Mouse (Mus musculus): ENCODE data around the gene Plek. TPM values are rescaled to one million over a fixed set of nuclear protein-coding genes. Genes with fewer than 3 reads are reported as not detected.
"Not testable (repeated sequence)": the region's sequence is repeated elsewhere in the genome, so short reads cannot be mapped to it uniquely, and the experiment has no call there.

The Plek gene
- polyA plus RNA-seq (2015; fragmentation: Nextera tagmentation; extraction: Ambion mirVana): 3.2 and 3.3 TPM in 2 replicates

- peak within 1 kb of the TSS; percentile 79 for H3K4me2 ChIP-seq (ENCODE audit: low read length)
- WGBS: under 1% methylated on average over 38 of the region's 38 CpGs
- ATAC-seq: peak; percentile 98
- H3K36me3 ChIP-seq (ENCODE audit: control insufficient read depth, insufficient read depth): peaks cover 2% of the 10 kb centered on the region; the same call in 1 of the 2 replicates
- peak within 1 kb of the TSS; percentile 84 for H3K9ac ChIP-seq (replicated peaks; ENCODE audit: low read depth, low read length)
- H3K4me1 ChIP-seq (replicated peaks; ENCODE audit: control insufficient read depth, insufficient read depth, low read length): peaks cover 13% of the 10 kb centered on the region
- H3K4me3 ChIP-seq (replicated peaks; ENCODE audit: low read length): peak within 1 kb of the TSS; percentile 84
- no peaks in the 10 kb centered on the region for H3K27me3 ChIP-seq (replicated peaks; ENCODE audit: control insufficient read depth, insufficient read depth, low read length)
- H3K27ac ChIP-seq (ENCODE audit: low read length): peak within 1 kb of the TSS; percentile 85
- no peaks in the 10 kb centered on the region for H3K9me3 ChIP-seq (ENCODE audit: control insufficient read depth, low read length)
These were observed at the start of gene Plek, which contains the start of gene Cnrip1 for GRCm38 (mm10) chr11:17051545-17052475. Plek (minus strand) TSS chr11:17052381. Cnrip1 (plus strand) TSS chr11:17051586.

DNA sequence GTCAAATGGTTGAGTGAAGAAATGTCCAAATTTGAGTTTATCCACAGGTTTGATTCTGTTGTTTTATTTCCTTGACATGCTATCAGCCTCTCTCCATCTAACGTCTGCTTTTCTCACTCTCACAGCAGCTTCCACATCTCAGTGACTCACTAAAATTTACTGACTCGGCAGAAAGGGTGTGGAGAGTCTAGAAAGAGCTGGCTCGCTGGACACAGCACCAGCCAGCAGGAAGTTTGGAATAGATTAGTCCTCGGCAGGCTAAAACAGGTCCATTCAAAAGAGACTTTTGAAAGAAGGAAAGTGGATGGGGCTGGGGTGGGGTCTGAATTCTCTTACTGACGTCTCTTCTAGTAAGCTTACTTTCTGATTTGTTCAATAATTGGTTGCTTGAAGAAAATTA, 33.9 kb upstream of the Plek start:
- Histone ChIP-seq H3K9ac (replicated peaks; ENCODE audit: low read depth, low read length) (no peak overlapping the region), H3K36me3 (ENCODE audit: control insufficient read depth, insufficient read depth) (no peaks in the 10 kb centered on the region), H3K27ac (ENCODE audit: low read length) (no peak overlapping the region), H3K4me3 (replicated peaks; ENCODE audit: low read length) (no peak overlapping the region), H3K9me3 (ENCODE audit: control insufficient read depth, low read length) (no peaks in the 10 kb centered on the region), H3K27me3 (replicated peaks; ENCODE audit: control insufficient read depth, insufficient read depth, low read length) (no peaks in the 10 kb centered on the region), H3K4me2 (ENCODE audit: low read length) (no peak overlapping the region), H3K4me1 (replicated peaks; ENCODE audit: control insufficient read depth, insufficient read depth, low read length) (no peaks in the 10 kb centered on the region)
- 15% methylated on average over 5 of the region's 5 CpGs for WGBS
- ATAC-seq: no peak

DNA sequence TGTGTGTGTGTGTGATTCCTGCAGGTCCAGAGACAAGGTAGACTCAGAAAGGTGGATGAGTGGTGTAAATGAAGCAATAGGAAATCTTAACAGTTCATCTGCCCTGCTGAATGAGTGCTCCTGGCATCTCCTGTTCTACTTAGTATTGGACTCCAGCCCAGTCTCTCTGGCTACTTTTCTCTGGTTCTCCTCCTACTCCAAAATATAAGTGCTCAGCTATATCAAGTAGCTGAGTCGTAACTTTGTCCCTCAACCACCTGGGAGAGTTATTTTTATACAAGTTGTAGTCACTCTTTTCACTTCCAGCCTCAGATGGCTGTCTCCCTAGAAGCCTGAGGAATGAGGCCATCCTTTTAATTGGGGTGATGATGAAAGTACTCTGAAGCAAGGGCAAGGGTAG, 31.7 kb upstream of the Plek start:
- ATAC-seq: no peak
- H3K27ac ChIP-seq (ENCODE audit: low read length): no peak overlapping the region
- H3K9ac ChIP-seq (replicated peaks; ENCODE audit: low read depth, low read length): no peak overlapping the region
- no peak overlapping the region for H3K4me2 ChIP-seq (ENCODE audit: low read length)
- no peak overlapping the region for H3K4me3 ChIP-seq (replicated peaks; ENCODE audit: low read length)
- no peaks in the 10 kb centered on the region for H3K27me3 ChIP-seq (replicated peaks; ENCODE audit: control insufficient read depth, insufficient read depth, low read length)
- no peaks in the 10 kb centered on the region for H3K9me3 ChIP-seq (ENCODE audit: control insufficient read depth, low read length)
- H3K4me1 ChIP-seq (replicated peaks; ENCODE audit: control insufficient read depth, insufficient read depth, low read length): no peaks in the 10 kb centered on the region
- WGBS: 58% methylated on average over 1 of the region's 1 CpGs
- no peaks in the 10 kb centered on the region for H3K36me3 ChIP-seq (ENCODE audit: control insufficient read depth, insufficient read depth)

DNA sequence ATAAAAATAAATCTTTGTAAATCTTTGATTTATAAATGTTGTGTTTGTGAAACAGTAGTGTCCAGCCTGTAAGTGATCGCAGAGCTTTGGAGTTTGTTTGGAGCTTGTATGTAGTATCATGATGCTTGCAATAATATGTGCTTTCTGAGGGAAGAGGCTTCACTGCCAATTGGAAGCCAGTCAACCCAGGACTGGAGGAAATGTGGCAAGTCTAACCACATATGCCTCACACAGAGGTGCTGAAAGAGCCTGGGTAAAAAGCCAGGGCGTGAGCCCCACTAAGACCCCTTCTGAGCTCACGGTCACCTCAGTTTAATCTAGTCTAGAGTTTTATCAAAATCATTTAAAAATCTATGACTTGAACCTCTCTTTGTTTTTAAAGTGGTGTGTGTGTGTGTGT, 31.3 kb upstream of the Plek start:
- Histone ChIP-seq H3K36me3 (ENCODE audit: control insufficient read depth, insufficient read depth) (0 out of 2 replicates have a peak, but pooled peaks cover 4% of the 10 kb centered on the region), H3K4me1 (replicated peaks; ENCODE audit: control insufficient read depth, insufficient read depth, low read length) (no peaks in the 10 kb centered on the region), H3K4me2 (ENCODE audit: low read length) (no peak overlapping the region), H3K9me3 (ENCODE audit: control insufficient read depth, low read length) (no peaks in the 10 kb centered on the region), H3K27ac (ENCODE audit: low read length) (no peak overlapping the region), H3K27me3 (replicated peaks; ENCODE audit: control insufficient read depth, insufficient read depth, low read length) (no peaks in the 10 kb centered on the region), H3K9ac (replicated peaks; ENCODE audit: low read depth, low read length) (no peak overlapping the region), H3K4me3 (replicated peaks; ENCODE audit: low read length) (no peak overlapping the region)
- WGBS: 84% methylated on average over 3 of the region's 3 CpGs
- ATAC-seq: no peak

- Histone ChIP-seq H3K27ac (ENCODE audit: low read length) (no peak overlapping the region), H3K4me3 (replicated peaks; ENCODE audit: low read length) (no peak overlapping the region), H3K27me3 (replicated peaks; ENCODE audit: control insufficient read depth, insufficient read depth, low read length) (no peaks in the 10 kb centered on the region), H3K36me3 (ENCODE audit: control insufficient read depth, insufficient read depth) (0 out of 2 replicates have a peak, but pooled peaks cover 4% of the 10 kb centered on the region), H3K4me2 (ENCODE audit: low read length) (no peak overlapping the region), H3K9me3 (ENCODE audit: control insufficient read depth, low read length) (no peaks in the 10 kb centered on the region), H3K4me1 (replicated peaks; ENCODE audit: control insufficient read depth, insufficient read depth, low read length) (no peaks in the 10 kb centered on the region), H3K9ac (replicated peaks; ENCODE audit: low read depth, low read length) (no peak overlapping the region)
- WGBS: 46% methylated on average over 2 of the region's 2 CpGs
- peak; percentile 84 for ATAC-seq
These were observed 30.8 kb upstream of the Plek start for GRCm38 (mm10) chr11:17082953-17083352.

- Histone ChIP-seq H3K27me3 (replicated peaks; ENCODE audit: control insufficient read depth, insufficient read depth, low read length) (no peaks in the 10 kb centered on the region), H3K36me3 (ENCODE audit: control insufficient read depth, insufficient read depth) (0 out of 2 replicates have a peak, but pooled peaks cover 4% of the 10 kb centered on the region), H3K4me3 (replicated peaks; ENCODE audit: low read length) (no peak overlapping the region), H3K9me3 (ENCODE audit: control insufficient read depth, low read length) (no peaks in the 10 kb centered on the region), H3K4me2 (ENCODE audit: low read length) (no peak overlapping the region), H3K27ac (ENCODE audit: low read length) (no peak overlapping the region), H3K4me1 (replicated peaks; ENCODE audit: control insufficient read depth, insufficient read depth, low read length) (no peaks in the 10 kb centered on the region), H3K9ac (replicated peaks; ENCODE audit: low read depth, low read length) (no peak overlapping the region)
- no peak for ATAC-seq
- 46% methylated on average over 3 of the region's 3 CpGs for WGBS
These were observed 29.9 kb upstream of the Plek start for GRCm38 (mm10) chr11:17082086-17082485.

- H3K9ac ChIP-seq (replicated peaks; ENCODE audit: low read depth, low read length): no peak overlapping the region
- no peak overlapping the region for H3K27ac ChIP-seq (ENCODE audit: low read length)
- H3K4me1 ChIP-seq (replicated peaks; ENCODE audit: control insufficient read depth, insufficient read depth, low read length): no peaks in the 10 kb centered on the region
- no peak overlapping the region for H3K4me3 ChIP-seq (replicated peaks; ENCODE audit: low read length)
- no peak overlapping the region for H3K4me2 ChIP-seq (ENCODE audit: low read length)
- WGBS: 98% methylated on average over 2 of the region's 2 CpGs
- H3K27me3 ChIP-seq (replicated peaks; ENCODE audit: control insufficient read depth, insufficient read depth, low read length): no peaks in the 10 kb centered on the region
- no peak for ATAC-seq
- H3K9me3 ChIP-seq (ENCODE audit: control insufficient read depth, low read length): no peaks in the 10 kb centered on the region
- 0 out of 2 replicates have a peak, but pooled peaks cover 4% of the 10 kb centered on the region for H3K36me3 ChIP-seq (ENCODE audit: control insufficient read depth, insufficient read depth)
These were observed 23.5 kb upstream of the Plek start for GRCm38 (mm10) chr11:17075656-17076055.

- WGBS: 97% methylated on average over 2 of the region's 2 CpGs
- ATAC-seq; H3K4me3 ChIP-seq (replicated peaks; ENCODE audit: low read length); H3K27ac ChIP-seq (ENCODE audit: low read length); H3K9ac ChIP-seq (replicated peaks; ENCODE audit: low read depth, low read length); H3K36me3 ChIP-seq (ENCODE audit: control insufficient read depth, insufficient read depth); H3K9me3 ChIP-seq (ENCODE audit: control insufficient read depth, low read length); H3K4me2 ChIP-seq (ENCODE audit: low read length); H3K4me1 ChIP-seq (replicated peaks; ENCODE audit: control insufficient read depth, insufficient read depth, low read length); H3K27me3 ChIP-seq (replicated peaks; ENCODE audit: control insufficient read depth, insufficient read depth, low read length): not testable (repeated sequence)
These were observed 17.2 kb upstream of the Plek start for GRCm38 (mm10) chr11:17069360-17069759.

DNA sequence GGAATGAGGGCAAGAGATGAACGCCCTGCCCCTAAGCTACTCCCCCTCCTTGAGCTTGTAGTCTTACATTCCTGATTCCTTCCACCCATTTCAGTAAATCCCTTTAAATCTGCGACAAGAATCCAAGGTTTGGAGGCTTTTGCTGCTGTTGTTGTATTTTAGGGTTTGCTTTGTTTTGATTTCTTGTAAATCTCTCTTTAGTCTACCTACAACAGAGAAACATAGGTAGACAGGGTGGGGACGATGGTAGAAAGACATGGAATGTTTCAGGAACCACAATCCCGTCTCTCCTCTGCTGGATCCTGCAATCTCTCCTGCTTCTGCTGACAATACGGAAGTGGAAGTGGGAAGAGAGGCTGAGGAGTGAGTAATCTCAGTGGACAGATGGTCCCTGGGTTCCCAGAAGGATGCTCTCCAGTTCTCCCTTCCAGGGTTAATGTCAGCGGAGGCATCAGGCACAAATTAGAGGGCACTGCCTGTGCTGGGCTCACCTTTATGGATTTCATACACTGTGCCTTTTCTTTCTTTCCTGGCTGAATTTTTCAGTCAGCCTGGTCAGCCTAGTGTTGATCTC, 382 bp upstream of the Plek start:
- peak overlapping the region; percentile 85 for H3K27ac ChIP-seq (ENCODE audit: low read length)
- peaks cover 13% of the 10 kb centered on the region for H3K4me1 ChIP-seq (replicated peaks; ENCODE audit: control insufficient read depth, insufficient read depth, low read length)
- peak overlapping the region; percentile 84 for H3K9ac ChIP-seq (replicated peaks; ENCODE audit: low read depth, low read length)
- peak overlapping the region; percentile 79 for H3K4me2 ChIP-seq (ENCODE audit: low read length)
- peak overlapping the region; percentile 84 for H3K4me3 ChIP-seq (replicated peaks; ENCODE audit: low read length)
- no peaks in the 10 kb centered on the region for H3K9me3 ChIP-seq (ENCODE audit: control insufficient read depth, low read length)
- no peaks in the 10 kb centered on the region for H3K27me3 ChIP-seq (replicated peaks; ENCODE audit: control insufficient read depth, insufficient read depth, low read length)
- H3K36me3 ChIP-seq (ENCODE audit: control insufficient read depth, insufficient read depth): peaks cover 2% of the 10 kb centered on the region; the same call in 1 of the 2 replicates
- WGBS: 14% methylated on average over 6 of the region's 6 CpGs
- ATAC-seq: peak; percentile 3; the same call in 1 of the 2 replicates
